Mouse (Mus musculus) neural tube, embryonic 14.5 days (tissue): ENCODE measurements around the gene Fam13a. TPM values are rescaled to one million over a fixed set of nuclear protein-coding genes. Genes with fewer than 3 reads are reported as not detected.

Source experiments
- ATAC-seq: fragments of 200-750 bp; cut with Nextera tagmentation; 2 replicates; pipeline ENCODE4 v1.8.0; 2017; ENCODE audit warnings: low read depth, mild to moderate bottlenecking, moderate TSS enrichment, moderate library complexity
- H3K27ac ChIP-seq: fragments of 300-500 bp; sonication (generic); 2 replicates; pipeline ENCODE4 v1.5.1; 2014; ENCODE audit warnings: low read depth, mild to moderate bottlenecking, control low read depth, low read length, moderate library complexity, mixed read lengths
- H3K27me3 ChIP-seq: fragments of 300-500 bp; sonication (generic); 2 replicates; pipeline ENCODE4 v1.6.1; 2014; ENCODE audit warnings: low read length; ENCODE audit not compliant: control insufficient read depth, insufficient read depth
- H3K36me3 ChIP-seq: fragments of 300-500 bp; sonication (generic); 2 replicates; pipeline ENCODE4 v1.6.1; 2014; ENCODE audit warnings: low read length, mixed read lengths; ENCODE audit not compliant: control insufficient read depth, insufficient read depth
- H3K4me1 ChIP-seq: fragments of 300-500 bp; sonication (generic); 2 replicates; pipeline ENCODE4 v1.6.1; 2014; ENCODE audit warnings: low read length; ENCODE audit not compliant: control insufficient read depth, insufficient read depth
- H3K4me2 ChIP-seq: fragments of 300-500 bp; sonication (generic); 2 replicates; pipeline ENCODE4 v1.6.1; 2014; ENCODE audit warnings: mild to moderate bottlenecking, low read depth, low read length, control low read depth
- H3K4me3 ChIP-seq: fragments of 300-500 bp; sonication (generic); 2 replicates; pipeline ENCODE4 v1.5.1; 2014; ENCODE audit warnings: low read depth, low read length, control low read depth, mixed read lengths
- H3K9ac ChIP-seq: fragments of 300-500 bp; sonication (generic); replicated peaks from 2 replicates; pipeline ENCODE4 v1.6.1; 2014; ENCODE audit warnings: low read depth, mild to moderate bottlenecking, control low read depth, low read length, mixed read lengths
- H3K9me3 ChIP-seq: fragments of 300-500 bp; sonication (generic); 2 replicates; pipeline ENCODE4 v1.6.1; 2016; ENCODE audit warnings: low read length; ENCODE audit not compliant: control insufficient read depth
- WGBS: fragments of 180-500 bp; shearing (Covaris S2); extraction: QIAGEN DNeasy Blood & Tissue Kit; methylation state at CpG from one replicate; pipeline ENCODE4 v1.1.7; 2014; 5-methylcytosine and 5-hydroxymethylcytosine counted together
- polyA plus RNA-seq: library from polyadenylated mRNA; unstranded; fragments of >200 nt; fragmentation: Nextera tagmentation; extraction: Ambion mirVana; gene quantifications from 2 replicates; pipeline ENCODE4 v1.2.1, GENCODE M21; 2014

Fam13a gene
- polyA plus RNA-seq, 1 experiment from 2014 or later = 17.6 TPM

DNA sequence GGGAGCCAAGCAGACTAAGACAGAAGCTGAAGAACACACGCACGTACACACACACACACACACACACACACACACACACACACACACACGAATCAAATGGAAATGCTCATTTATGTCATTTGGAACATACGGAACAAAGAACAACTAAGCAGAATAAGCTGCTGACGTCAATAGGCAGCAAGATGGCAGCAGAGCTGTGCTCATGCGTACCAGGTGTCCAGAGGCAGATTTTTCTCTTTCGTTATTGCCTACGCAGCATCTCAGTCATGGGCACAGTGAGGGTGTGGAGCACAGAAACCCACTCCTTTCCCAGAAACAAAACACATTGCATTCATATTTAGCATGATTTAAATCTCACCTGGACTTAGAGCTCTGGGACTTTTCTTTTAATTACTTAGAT lies 39.2 kb downstream of the Fam13a start:
- no peaks in the 10 kb centered on the region for H3K36me3 ChIP-seq
- H3K4me1 ChIP-seq = no peaks in the 10 kb centered on the region
- H3K27me3 ChIP-seq = no peaks in the 10 kb centered on the region
- no peak overlapping the region for H3K27ac ChIP-seq
- no peaks in the 10 kb centered on the region for H3K9me3 ChIP-seq
- H3K4me3 ChIP-seq = no peak overlapping the region
- no peak overlapping the region for H3K4me2 ChIP-seq
- ATAC-seq = 0 out of 2 replicates have a peak, but pooled peaks have one; percentile 49
- H3K9ac ChIP-seq = no peak overlapping the region
- WGBS = 84% methylated on average over 8 of the region's 8 CpGs

DNA sequence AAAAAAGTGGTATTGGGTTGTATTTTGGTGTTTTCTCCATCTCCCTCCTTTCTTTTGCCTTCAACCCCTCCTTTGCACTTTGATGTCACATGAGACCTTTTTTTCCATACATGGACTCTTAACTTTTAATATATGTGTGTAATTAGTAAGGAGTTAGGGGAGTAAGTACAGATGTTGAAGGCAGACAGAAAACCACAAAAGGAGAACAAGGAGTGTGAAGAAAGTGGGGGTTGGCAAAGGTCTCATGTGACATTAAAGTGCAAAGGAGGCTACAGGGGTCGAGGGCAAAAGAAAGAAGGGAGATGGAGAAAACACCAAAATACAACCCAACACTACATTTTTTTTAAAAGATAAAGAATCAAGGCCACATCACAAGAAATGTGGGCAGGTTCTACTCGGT lies 49.1 kb downstream of the Fam13a start:
- no peaks in the 10 kb centered on the region for H3K4me1 ChIP-seq
- no peak for ATAC-seq
- H3K4me2 ChIP-seq = no peak overlapping the region
- no peaks in the 10 kb centered on the region for H3K9me3 ChIP-seq
- H3K27ac ChIP-seq = no peak overlapping the region
- WGBS = 72% methylated on average over 2 of the region's 2 CpGs
- no peak overlapping the region for H3K4me3 ChIP-seq
- H3K9ac ChIP-seq = no peak overlapping the region
- H3K27me3 ChIP-seq = no peaks in the 10 kb centered on the region
- no peaks in the 10 kb centered on the region for H3K36me3 ChIP-seq

DNA sequence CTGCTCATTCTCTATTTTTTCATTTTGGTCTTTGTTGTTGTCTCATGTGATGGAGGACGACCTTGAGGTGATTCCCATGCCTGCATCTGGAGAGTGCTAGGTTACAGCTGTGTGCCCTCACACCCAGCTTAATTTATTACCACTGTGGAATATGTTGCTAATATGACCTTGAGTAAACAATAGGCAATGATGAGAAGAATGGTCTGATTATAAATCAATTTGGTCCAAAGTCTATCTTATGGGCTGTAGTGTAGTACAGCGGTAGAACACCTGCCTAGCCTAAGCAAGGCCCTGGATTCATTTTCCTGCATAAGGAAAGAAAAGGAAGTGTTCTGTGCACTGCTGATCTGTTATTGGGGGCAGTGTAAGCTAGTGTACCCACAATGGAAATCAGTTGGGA lies 49.9 kb downstream of the Fam13a start:
- 81% methylated on average over 2 of the region's 2 CpGs for WGBS
- Histone ChIP-seq H3K4me1 (no peaks in the 10 kb centered on the region), H3K27ac (no peak overlapping the region), H3K36me3 (no peaks in the 10 kb centered on the region), H3K9me3 (no peaks in the 10 kb centered on the region), H3K27me3 (no peaks in the 10 kb centered on the region), H3K9ac (no peak overlapping the region), H3K4me3 (no peak overlapping the region), H3K4me2 (no peak overlapping the region)
- no peak for ATAC-seq

DNA sequence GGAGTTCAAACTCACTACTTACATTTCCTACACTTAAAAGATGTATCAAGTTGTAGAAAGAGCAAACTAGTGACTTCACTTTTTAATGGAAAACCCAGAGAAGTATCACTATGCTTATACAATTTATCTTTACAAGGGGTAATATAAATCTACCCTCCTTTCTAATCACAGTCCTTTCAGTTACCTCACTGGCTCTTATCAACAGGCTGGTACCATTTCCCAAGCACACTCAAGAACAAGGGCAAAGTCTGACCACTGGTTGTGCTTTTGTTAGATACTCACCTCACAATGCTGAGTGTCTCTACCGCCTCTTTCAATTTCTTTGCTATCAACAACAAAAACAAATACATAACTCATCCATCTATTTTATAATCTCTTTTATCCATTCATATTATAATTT lies 51.5 kb downstream of the Fam13a start:
- Histone ChIP-seq H3K4me2 (no peak overlapping the region), H3K4me1 (no peaks in the 10 kb centered on the region), H3K9ac (no peak overlapping the region), H3K9me3 (no peaks in the 10 kb centered on the region), H3K27ac (no peak overlapping the region), H3K4me3 (no peak overlapping the region), H3K36me3 (no peaks in the 10 kb centered on the region), H3K27me3 (no peaks in the 10 kb centered on the region)
- ATAC-seq = no peak
- 97% methylated on average over 1 of the region's 1 CpGs for WGBS

DNA sequence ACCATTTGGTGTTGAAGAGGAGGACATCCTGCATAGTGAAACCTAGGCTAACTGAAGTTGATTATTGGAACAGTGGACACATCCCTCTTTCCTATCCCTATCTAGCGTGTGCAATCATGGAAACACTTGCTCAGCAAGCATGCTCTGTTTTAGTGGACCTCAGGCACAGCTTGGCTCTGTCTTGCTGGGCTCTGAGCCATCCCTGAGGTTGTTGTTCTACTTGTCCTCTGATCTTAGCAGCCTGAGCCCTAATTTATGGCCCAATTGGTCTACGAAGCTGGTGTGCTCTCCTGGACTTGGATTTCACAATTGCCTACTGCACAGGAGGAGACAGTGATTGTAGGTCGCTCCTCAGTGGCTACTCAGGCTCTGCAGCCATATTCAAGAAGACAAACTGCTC lies 56.1 kb downstream of the Fam13a start:
- ATAC-seq = no peak
- H3K4me1 ChIP-seq = peaks cover 9% of the 10 kb centered on the region; the same call in 1 of the 2 replicates
- H3K4me2 ChIP-seq = no peak overlapping the region
- H3K4me3 ChIP-seq = no peak overlapping the region
- H3K27me3 ChIP-seq = no peaks in the 10 kb centered on the region
- H3K9me3 ChIP-seq = no peaks in the 10 kb centered on the region
- no peak overlapping the region for H3K27ac ChIP-seq
- no peaks in the 10 kb centered on the region for H3K36me3 ChIP-seq
- WGBS = 55% methylated on average over 3 of the region's 3 CpGs
- H3K9ac ChIP-seq = no peak overlapping the region

DNA sequence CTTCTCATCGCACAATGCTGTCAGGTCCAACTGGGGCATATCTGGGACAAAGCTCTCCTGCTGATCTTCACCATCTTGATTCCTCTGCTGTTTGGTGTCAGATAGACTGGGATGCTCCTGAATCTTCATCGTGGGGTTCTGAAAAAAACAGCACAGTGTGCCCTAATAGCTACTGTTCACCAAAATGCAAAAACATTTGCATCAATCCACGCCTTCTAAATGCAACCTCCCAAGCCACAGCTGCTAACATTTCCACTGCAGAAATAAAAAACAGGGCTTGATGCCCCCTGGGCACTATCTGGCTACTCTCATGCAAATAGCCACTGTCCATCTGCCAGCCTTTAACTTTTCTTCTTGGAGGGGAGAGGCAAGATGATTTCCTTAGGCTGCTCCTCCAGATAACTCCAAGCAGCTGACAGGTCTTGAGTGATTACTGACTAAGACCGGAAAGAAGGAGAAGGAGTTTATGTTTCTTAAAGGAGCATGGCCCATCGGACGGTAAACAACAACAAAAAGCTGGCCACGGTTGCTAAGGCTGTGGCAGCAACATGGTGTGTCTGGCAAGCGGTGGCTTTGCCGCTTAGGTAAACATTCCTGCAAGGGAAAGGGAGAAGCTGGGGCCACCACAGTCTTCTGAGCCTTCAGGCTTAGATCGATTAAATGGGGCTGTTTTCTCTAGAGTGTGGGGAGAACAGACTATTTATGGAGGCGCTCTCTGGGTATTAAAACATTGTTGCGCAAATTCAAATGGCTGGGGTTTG lies 59.1 kb downstream of the Fam13a start:
- H3K9ac ChIP-seq = 0 out of 2 replicates have a peak overlapping the region, but pooled peaks have one; percentile 16
- peaks cover 9% of the 10 kb centered on the region; the same call in 1 of the 2 replicates for H3K4me1 ChIP-seq
- no peak overlapping the region for H3K4me3 ChIP-seq
- no peaks in the 10 kb centered on the region for H3K9me3 ChIP-seq
- no peaks in the 10 kb centered on the region for H3K36me3 ChIP-seq
- ATAC-seq = peak; percentile 73
- 22% methylated on average over 12 of the region's 12 CpGs for WGBS
- H3K27me3 ChIP-seq = no peaks in the 10 kb centered on the region
- no peak overlapping the region for H3K27ac ChIP-seq
- H3K4me2 ChIP-seq = peak overlapping the region; percentile 29

DNA sequence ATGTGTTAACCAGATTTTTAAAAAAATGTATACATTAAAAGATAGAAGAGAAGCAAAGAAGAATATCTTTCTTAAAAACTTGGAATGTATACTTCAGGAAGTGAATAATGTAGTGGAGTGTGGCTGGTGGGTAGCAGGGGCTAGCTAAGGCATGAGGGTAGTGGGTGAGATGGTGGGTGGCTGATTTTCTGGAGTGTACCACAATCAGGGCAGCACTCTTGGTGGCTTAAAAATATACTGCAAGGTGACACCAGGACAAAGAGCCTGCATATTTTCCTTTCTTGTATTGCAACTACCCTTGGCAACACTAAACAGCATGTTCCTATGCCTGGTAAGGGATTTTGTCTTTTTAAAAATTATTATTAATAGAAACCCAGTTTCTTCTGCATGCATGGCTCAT lies 59.8 kb downstream of the Fam13a start:
- no peak overlapping the region for H3K9ac ChIP-seq
- ATAC-seq = no peak
- H3K36me3 ChIP-seq = no peaks in the 10 kb centered on the region
- no peaks in the 10 kb centered on the region for H3K27me3 ChIP-seq
- no peak overlapping the region for H3K4me3 ChIP-seq
- no peaks in the 10 kb centered on the region for H3K9me3 ChIP-seq
- no peak overlapping the region for H3K4me2 ChIP-seq
- no peak overlapping the region for H3K27ac ChIP-seq
- H3K4me1 ChIP-seq = peaks cover 9% of the 10 kb centered on the region; the same call in 1 of the 2 replicates

DNA sequence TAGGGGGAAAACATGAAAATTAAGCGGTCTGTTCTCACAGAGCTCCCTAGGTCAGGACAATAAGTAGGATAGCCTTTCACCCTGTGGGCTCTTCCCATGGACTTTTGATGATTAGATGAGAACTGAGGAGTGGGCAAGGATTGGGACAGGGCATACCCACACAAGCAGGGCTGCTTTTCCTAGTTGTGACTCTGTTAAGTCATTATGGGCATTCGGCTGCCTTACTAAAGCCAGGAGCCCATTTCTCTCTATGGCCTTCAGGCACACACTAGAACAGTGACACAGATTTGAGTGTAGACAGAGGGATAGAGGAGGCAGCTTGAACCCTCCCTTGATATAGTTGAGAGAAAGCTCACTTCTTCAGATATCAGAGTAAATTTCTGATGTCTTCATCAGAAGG lies 60.3 kb downstream of the Fam13a start:
- Histone ChIP-seq H3K9ac (no peak overlapping the region), H3K9me3 (no peaks in the 10 kb centered on the region), H3K27me3 (no peaks in the 10 kb centered on the region), H3K36me3 (no peaks in the 10 kb centered on the region), H3K4me3 (no peak overlapping the region), H3K27ac (no peak overlapping the region), H3K4me2 (no peak overlapping the region), H3K4me1 (peaks cover 9% of the 10 kb centered on the region; the same call in 1 of the 2 replicates)
- no peak for ATAC-seq
- 95% methylated on average over 2 of the region's 2 CpGs for WGBS

DNA sequence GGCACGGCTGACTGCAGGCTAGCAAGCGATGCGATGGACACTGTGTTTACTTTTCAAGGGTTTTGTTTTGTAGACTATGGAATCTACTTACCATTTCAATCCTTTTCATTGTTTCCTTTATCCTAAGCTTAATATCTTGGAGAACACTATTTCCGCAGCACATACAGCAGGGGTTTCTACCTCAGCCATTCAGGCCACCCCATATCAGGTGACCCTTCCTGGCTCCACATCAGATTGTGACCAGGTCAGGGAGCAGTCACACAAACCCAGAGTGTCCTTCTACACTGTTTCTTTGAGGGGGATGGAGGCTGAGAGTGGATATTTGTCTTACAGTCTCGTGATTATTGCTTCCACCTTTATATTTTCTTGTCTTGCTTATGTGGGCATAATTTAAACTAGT lies 61.7 kb downstream of the Fam13a start:
- no peak for ATAC-seq
- no peak overlapping the region for H3K4me2 ChIP-seq
- 83% methylated on average over 5 of the region's 5 CpGs for WGBS
- H3K9me3 ChIP-seq = no peaks in the 10 kb centered on the region
- no peak overlapping the region for H3K4me3 ChIP-seq
- H3K9ac ChIP-seq = no peak overlapping the region
- no peaks in the 10 kb centered on the region for H3K36me3 ChIP-seq
- H3K27ac ChIP-seq = no peak overlapping the region
- H3K27me3 ChIP-seq = no peaks in the 10 kb centered on the region
- peaks cover 9% of the 10 kb centered on the region; the same call in 1 of the 2 replicates for H3K4me1 ChIP-seq
